Mouse (Mus musculus): ENCODE measurements around the gene Pcnx4. TPM values are rescaled to one million over a fixed set of nuclear protein-coding genes. Genes with fewer than 3 reads are reported as not detected.
A peak's percentile ranks its signal among the peaks of the same experiment; 100 is the strongest.
"Not testable (repeated sequence)": the region's sequence is repeated elsewhere in the genome, so short reads cannot be mapped to it uniquely, and the experiment has no call there.

Gene Pcnx4
- total RNA-seq, 2 experiments from 2014 or later, result 30.2 to 32.8 TPM

GRCm38 (mm10) chr12:72525588-72525987 lies 10.6 kb upstream of the Pcnx4 start:
- no peak for TF ChIP-seq CTCF (IDR thresholded peaks at IDR 0.05)
- no peak overlapping the region for H3K4me3 ChIP-seq
- no peak for DNase-seq (ENCODE audit: extremely low spot score in 1 of 2, low spot score in 2 of 2)
- no peak overlapping the region for H3K27ac ChIP-seq
- intact Hi-C loops (cut with DNase I), result loop anchor here (10.0 kb wide), 1 partner anchor 421 kb away; no protein-coding TSS in a partner anchor

GRCm38 (mm10) chr12:72532303-72532702 lies 3.9 kb upstream of the Pcnx4 start:
- no peak for DNase-seq (ENCODE audit: extremely low spot score in 1 of 2, low spot score in 2 of 2)
- intact Hi-C loops (cut with DNase I), result no loop called here
- no peak for TF ChIP-seq CTCF (IDR thresholded peaks at IDR 0.05)
- H3K27ac ChIP-seq, result no peak overlapping the region
- H3K4me3 ChIP-seq, result no peak overlapping the region

- DNase-seq (ENCODE audit: extremely low spot score in 1 of 2, low spot score in 2 of 2), result no peak
- Histone ChIP-seq H3K4me3 (no peak overlapping the region), H3K27ac (no peak overlapping the region)
- TF ChIP-seq CTCF (IDR thresholded peaks at IDR 0.05), result no peak
- intact Hi-C loops (cut with DNase I), result no loop called here
These were observed 2.2 kb upstream of the Pcnx4 start for GRCm38 (mm10) chr12:72533986-72534385.

- Histone ChIP-seq H3K4me3 (peak overlapping the region; percentile 91), H3K27ac (peak overlapping the region; percentile 87)
- intact Hi-C loops (cut with DNase I), result loop anchor here (5.0 kb wide), 2 partner anchors 127 to 227 kb away; partner anchors contain the start of gene Dhrs7
- TF ChIP-seq CTCF (IDR thresholded peaks at IDR 0.05), result no peak
- DNase-seq (ENCODE audit: extremely low spot score in 1 of 2, low spot score in 2 of 2), result peak in 1 of 2 experiments; percentile 15
These were observed 584 bp upstream of the Pcnx4 start for GRCm38 (mm10) chr12:72535599-72535998.

GRCm38 (mm10) chr12:72538571-72538970 lies 2.4 kb downstream of the Pcnx4 start:
- H3K27ac ChIP-seq, result no peak overlapping the region
- TF ChIP-seq CTCF (IDR thresholded peaks at IDR 0.05), result no peak
- intact Hi-C loops (cut with DNase I), result loop anchor here (5.0 kb wide), 2 partner anchors 124 to 224 kb away; partner anchors contain the start of gene Dhrs7
- peak; percentile 31 to 33 for DNase-seq (ENCODE audit: extremely low spot score in 1 of 2, low spot score in 2 of 2)
- H3K4me3 ChIP-seq, result no peak overlapping the region

GRCm38 (mm10) chr12:72554347-72554746 lies 18.2 kb downstream of the Pcnx4 start:
- no peak for TF ChIP-seq CTCF (IDR thresholded peaks at IDR 0.05)
- no peak for DNase-seq (ENCODE audit: extremely low spot score in 1 of 2, low spot score in 2 of 2)
- Histone ChIP-seq H3K4me3 (no peak overlapping the region), H3K27ac (no peak overlapping the region)
- intact Hi-C loops (cut with DNase I), result no loop called here

GRCm38 (mm10) chr12:72564281-72564795 lies 28.2 kb downstream of the Pcnx4 start:
- Histone ChIP-seq H3K27ac (no peak overlapping the region), H3K4me3 (no peak overlapping the region)
- no peak for DNase-seq (ENCODE audit: extremely low spot score in 1 of 2, low spot score in 2 of 2)
- intact Hi-C loops (cut with DNase I), result no loop called here
- TF ChIP-seq CTCF (IDR thresholded peaks at IDR 0.05), result no peak

- Histone ChIP-seq H3K27ac (no peak overlapping the region), H3K4me3 (no peak overlapping the region)
- intact Hi-C loops (cut with DNase I), result no loop called here
- TF ChIP-seq CTCF (IDR thresholded peaks at IDR 0.05), result no peak
- DNase-seq (ENCODE audit: extremely low spot score in 1 of 2, low spot score in 2 of 2), result no peak
These were observed 45.8 kb downstream of the Pcnx4 start for GRCm38 (mm10) chr12:72582021-72582420.

GRCm38 (mm10) chr12:72583099-72583498 lies 46.9 kb downstream of the Pcnx4 start:
- TF ChIP-seq CTCF (IDR thresholded peaks at IDR 0.05), result no peak
- no peak overlapping the region for H3K27ac ChIP-seq
- no peak overlapping the region for H3K4me3 ChIP-seq
- intact Hi-C loops (cut with DNase I), result no loop called here
- no peak for DNase-seq (ENCODE audit: extremely low spot score in 1 of 2, low spot score in 2 of 2)

GRCm38 (mm10) chr12:72585339-72585738 lies 49.2 kb downstream of the Pcnx4 start:
- no peak for TF ChIP-seq CTCF (IDR thresholded peaks at IDR 0.05)
- DNase-seq (ENCODE audit: extremely low spot score in 1 of 2, low spot score in 2 of 2), result no peak
- intact Hi-C loops (cut with DNase I), result no loop called here

GRCm38 (mm10) chr12:72592991-72593390 lies 56.8 kb downstream of the Pcnx4 start:
- intact Hi-C loops (cut with DNase I), result no loop called here
- DNase-seq (ENCODE audit: extremely low spot score in 1 of 2, low spot score in 2 of 2), result no peak
- Histone ChIP-seq H3K4me3 (no peak overlapping the region), H3K27ac (no peak overlapping the region)
- no peak for TF ChIP-seq CTCF (IDR thresholded peaks at IDR 0.05)

More at GRCm38 (mm10) chr12:72585339-72585738, 49.2 kb downstream of the Pcnx4 start:
- H3K4me3 ChIP-seq, result no peak overlapping the region
- H3K27ac ChIP-seq, result no peak overlapping the region

GRCm38 (mm10) chr12:72594001-72594400 lies 57.8 kb downstream of the Pcnx4 start:
- Histone ChIP-seq H3K27ac (no peak overlapping the region), H3K4me3 (no peak overlapping the region)
- DNase-seq (ENCODE audit: extremely low spot score in 1 of 2, low spot score in 2 of 2), result no peak
- TF ChIP-seq CTCF (IDR thresholded peaks at IDR 0.05), result no peak
- intact Hi-C loops (cut with DNase I), result no loop called here

- H3K4me3 ChIP-seq; intact Hi-C loops (cut with DNase I); H3K27ac ChIP-seq; DNase-seq (ENCODE audit: extremely low spot score in 1 of 2, low spot score in 2 of 2): not testable (repeated sequence)
These were observed 62.5 kb downstream of the Pcnx4 start for GRCm38 (mm10) chr12:72598731-72599130.
